Mouse (Mus musculus): ENCODE measurements around the gene Arhgef10l. TPM values are rescaled to one million over a fixed set of nuclear protein-coding genes. Genes with fewer than 3 reads are reported as not detected.

Arhgef10l gene
- polyA plus RNA-seq, 2 experiments, result 2.4 to 2.5 TPM

DNA sequence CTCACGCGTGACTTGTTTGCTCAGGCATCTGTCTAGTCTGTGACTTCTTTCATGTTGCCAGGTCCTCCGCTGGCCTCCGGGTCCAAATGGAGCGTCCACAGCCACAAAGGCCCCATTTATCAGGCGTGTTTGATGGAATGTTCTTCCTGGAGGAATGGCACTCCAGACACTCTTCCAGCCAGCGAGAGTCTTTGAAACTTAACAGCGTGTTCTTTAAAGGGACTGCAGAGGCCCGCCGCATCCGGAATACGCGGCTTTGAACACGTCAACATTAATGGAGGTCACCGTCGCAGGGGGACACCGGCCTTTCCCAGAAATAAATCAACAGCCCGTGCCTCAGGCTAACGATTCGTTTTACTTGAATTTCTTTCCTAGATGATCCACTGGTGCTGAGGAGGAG, 168.6 kb downstream of the Arhgef10l start:
- ATAC-seq (ENCODE audit: insufficient read depth) (no peak), DNase-seq (ENCODE audit: low read depth in 3 of 3, low spot score in 3 of 3) (no peak)
- Histone ChIP-seq H3K4me2 (ENCODE audit: low read depth) (no peak overlapping the region), H3K9me3 (ENCODE audit: control insufficient read depth, low read length) (no peaks in the 10 kb centered on the region), H3K4me1 (replicated peaks; ENCODE audit: control insufficient read depth in 2 of 2, insufficient read depth in 2 of 2, low read length in 1 of 2) (no peaks in the 10 kb centered on the region), H3K27me3 (ENCODE audit: control insufficient read depth, insufficient read depth, low read length) (no peaks in the 10 kb centered on the region), H3K4me3 (ENCODE audit: insufficient read depth in 1 of 2, low read depth in 2 of 2, low read length in 2 of 2) (no peak overlapping the region), H3K36me3 (replicated peaks; ENCODE audit: control insufficient read depth, insufficient read depth, low read depth) (no peaks in the 10 kb centered on the region), H3K27ac (no peak overlapping the region), H3K9ac (replicated peaks) (no peak overlapping the region)
- 74% methylated on average over 20 of the region's 20 CpGs for WGBS (ENCODE audit: insufficient replicate concordance)
- TF ChIP-seq EP300 (IDR thresholded peaks at IDR 0.05; ENCODE audit: low read depth) (no peak), CTCF (IDR thresholded peaks at IDR 0.05; ENCODE audit: low read depth) (no peak)

DNA sequence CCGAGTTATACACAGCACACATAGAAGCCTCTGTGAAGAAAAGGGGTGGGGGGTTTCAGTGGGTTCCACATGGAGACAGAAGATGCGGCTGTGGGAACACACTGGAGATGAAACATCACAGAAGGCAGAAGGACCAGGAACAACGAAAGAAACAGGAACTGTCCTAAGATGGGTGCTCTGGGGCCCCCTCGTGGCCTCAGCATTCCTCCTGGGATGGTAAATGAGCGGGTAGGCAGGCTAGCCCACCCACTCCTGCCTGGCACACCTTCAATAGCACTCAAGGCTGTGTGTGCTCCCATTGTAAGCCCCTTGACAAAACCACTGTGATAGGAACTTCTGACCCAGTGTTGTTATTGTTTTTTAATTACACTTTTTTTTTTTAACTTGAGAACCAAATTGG, 174.3 kb downstream of the Arhgef10l start:
- Histone ChIP-seq H3K4me2 (ENCODE audit: low read depth) (no peak overlapping the region), H3K9me3 (ENCODE audit: control insufficient read depth, low read length) (no peaks in the 10 kb centered on the region), H3K27ac (no peak overlapping the region), H3K9ac (replicated peaks) (no peak overlapping the region), H3K27me3 (ENCODE audit: control insufficient read depth, insufficient read depth, low read length) (no peaks in the 10 kb centered on the region), H3K36me3 (replicated peaks; ENCODE audit: control insufficient read depth, insufficient read depth, low read depth) (no peaks in the 10 kb centered on the region), H3K4me1 (replicated peaks; ENCODE audit: control insufficient read depth in 2 of 2, insufficient read depth in 2 of 2, low read length in 1 of 2) (no peaks in the 10 kb centered on the region), H3K4me3 (ENCODE audit: insufficient read depth in 1 of 2, low read depth in 2 of 2, low read length in 2 of 2) (no peak overlapping the region)
- DNase-seq (ENCODE audit: low read depth in 3 of 3, low spot score in 3 of 3), result no peak
- no peak for ATAC-seq (ENCODE audit: insufficient read depth)
- WGBS (ENCODE audit: insufficient replicate concordance), result 34% methylated on average over 5 of the region's 5 CpGs
- TF ChIP-seq CTCF (IDR thresholded peaks at IDR 0.05; ENCODE audit: low read depth) (no peak; the same call in 1 of the 2 replicates), EP300 (IDR thresholded peaks at IDR 0.05; ENCODE audit: low read depth) (no peak)

DNA sequence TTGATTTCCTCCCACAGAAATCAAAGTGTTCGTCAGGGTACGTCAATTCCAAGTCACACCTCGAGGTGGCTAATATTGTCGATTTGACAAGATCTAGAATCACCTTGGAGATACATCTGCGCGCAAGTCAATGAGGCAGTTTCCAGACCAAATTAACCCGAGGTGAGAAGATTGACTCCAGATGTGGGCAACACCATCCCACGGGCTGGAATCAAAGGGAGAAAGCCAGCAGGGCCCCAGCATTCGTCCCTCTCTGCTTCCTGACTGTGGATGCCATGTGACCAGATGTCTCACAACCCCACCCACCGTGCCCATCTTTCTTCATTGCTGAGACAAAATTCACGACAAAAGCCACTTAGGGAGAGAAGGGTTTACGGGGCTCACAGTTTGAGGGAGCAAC, 180.4 kb downstream of the Arhgef10l start:
- Histone ChIP-seq H3K4me1 (replicated peaks; ENCODE audit: control insufficient read depth in 2 of 2, insufficient read depth in 2 of 2, low read length in 1 of 2) (no peaks in the 10 kb centered on the region), H3K4me2 (ENCODE audit: low read depth) (no peak overlapping the region), H3K9ac (replicated peaks) (no peak overlapping the region), H3K27ac (no peak overlapping the region), H3K36me3 (replicated peaks; ENCODE audit: control insufficient read depth, insufficient read depth, low read depth) (no peaks in the 10 kb centered on the region), H3K4me3 (ENCODE audit: insufficient read depth in 1 of 2, low read depth in 2 of 2, low read length in 2 of 2) (no peak overlapping the region), H3K9me3 (ENCODE audit: control insufficient read depth, low read length) (no peaks in the 10 kb centered on the region), H3K27me3 (ENCODE audit: control insufficient read depth, insufficient read depth, low read length) (no peaks in the 10 kb centered on the region)
- DNase-seq (ENCODE audit: low read depth in 3 of 3, low spot score in 3 of 3), result no peak
- no peak for TF ChIP-seq EP300 (IDR thresholded peaks at IDR 0.05; ENCODE audit: low read depth)
- no peak for TF ChIP-seq CTCF (IDR thresholded peaks at IDR 0.05; ENCODE audit: low read depth)
- ATAC-seq (ENCODE audit: insufficient read depth), result no peak
- 50% methylated on average over 12 of the region's 12 CpGs for WGBS (ENCODE audit: insufficient replicate concordance)

DNA sequence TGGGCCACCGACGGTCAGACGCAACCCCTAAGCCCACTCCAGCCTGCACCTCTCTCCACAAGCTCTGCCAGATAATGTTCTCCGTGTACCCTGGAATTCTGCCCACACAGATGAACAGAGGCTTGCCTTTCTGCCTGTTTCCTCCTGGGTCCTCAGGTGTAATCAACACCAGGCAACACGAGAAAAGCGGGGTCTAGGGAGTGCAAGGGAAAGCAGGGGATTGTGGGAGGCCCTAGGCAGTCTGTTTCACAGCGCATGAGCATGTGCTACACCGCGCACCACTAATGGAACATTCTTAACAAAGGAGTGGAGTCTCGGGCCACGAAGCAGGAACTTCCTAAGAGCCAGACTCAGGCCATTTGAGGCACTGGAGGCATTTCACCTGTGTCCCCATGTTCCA, 182.7 kb downstream of the Arhgef10l start:
- WGBS (ENCODE audit: insufficient replicate concordance), result 67% methylated on average over 11 of the region's 11 CpGs

DNA sequence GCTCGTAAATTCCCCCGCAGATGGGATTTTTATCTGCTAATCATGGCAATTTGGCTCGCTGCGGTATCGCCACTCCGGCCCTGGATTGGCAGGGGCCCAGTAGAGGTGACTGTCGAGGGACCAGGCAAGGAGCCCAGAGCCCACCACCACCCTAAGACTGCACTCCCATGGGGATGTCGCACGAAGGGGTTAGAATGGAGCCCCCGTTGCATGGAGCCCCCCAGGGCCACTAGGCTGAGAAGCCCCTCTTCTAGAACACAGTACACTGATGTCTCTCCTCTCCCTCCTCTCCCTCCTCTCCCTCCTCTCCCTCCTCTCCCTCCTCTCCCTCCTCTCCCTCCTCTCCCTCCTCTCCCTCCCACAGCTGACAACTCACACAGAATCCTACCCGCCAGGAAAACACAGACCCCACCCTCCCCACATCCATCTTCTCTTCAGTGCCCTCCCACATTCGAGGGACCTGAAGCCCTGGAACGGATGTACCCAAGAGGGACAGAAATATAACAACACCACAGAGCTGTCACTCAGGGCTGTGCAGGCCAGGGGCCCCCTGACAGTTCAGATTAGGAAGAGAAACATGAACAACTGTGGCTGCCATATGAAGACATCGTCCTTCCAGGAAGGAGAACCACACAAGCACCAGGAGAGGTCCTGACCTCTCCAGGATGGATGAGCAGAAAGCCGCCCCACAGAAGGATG, 185.3 kb downstream of the Arhgef10l start:
- 40% methylated on average over 15 of the region's 15 CpGs for WGBS (ENCODE audit: insufficient replicate concordance)
- no peak for ATAC-seq (ENCODE audit: insufficient read depth)
- Histone ChIP-seq H3K4me2 (ENCODE audit: low read depth) (no peak overlapping the region), H3K27me3 (ENCODE audit: control insufficient read depth, insufficient read depth, low read length) (no peaks in the 10 kb centered on the region), H3K9ac (replicated peaks) (no peak overlapping the region), H3K27ac (no peak overlapping the region), H3K36me3 (replicated peaks; ENCODE audit: control insufficient read depth, insufficient read depth, low read depth) (no peaks in the 10 kb centered on the region), H3K4me3 (ENCODE audit: insufficient read depth in 1 of 2, low read depth in 2 of 2, low read length in 2 of 2) (no peak overlapping the region), H3K4me1 (replicated peaks; ENCODE audit: control insufficient read depth in 2 of 2, insufficient read depth in 2 of 2, low read length in 1 of 2) (no peaks in the 10 kb centered on the region), H3K9me3 (ENCODE audit: control insufficient read depth, low read length) (no peaks in the 10 kb centered on the region)
- no peak for DNase-seq (ENCODE audit: low read depth in 3 of 3, low spot score in 3 of 3)
- TF ChIP-seq EP300 (IDR thresholded peaks at IDR 0.05; ENCODE audit: low read depth) (no peak), CTCF (IDR thresholded peaks at IDR 0.05; ENCODE audit: low read depth) (no peak)

More for the DNA sequence above, 182.7 kb downstream of the Arhgef10l start:
- Histone ChIP-seq H3K27me3 (ENCODE audit: control insufficient read depth, insufficient read depth, low read length) (no peaks in the 10 kb centered on the region), H3K4me3 (ENCODE audit: insufficient read depth in 1 of 2, low read depth in 2 of 2, low read length in 2 of 2) (no peak overlapping the region), H3K4me1 (replicated peaks; ENCODE audit: control insufficient read depth in 2 of 2, insufficient read depth in 2 of 2, low read length in 1 of 2) (no peaks in the 10 kb centered on the region), H3K36me3 (replicated peaks; ENCODE audit: control insufficient read depth, insufficient read depth, low read depth) (no peaks in the 10 kb centered on the region), H3K4me2 (ENCODE audit: low read depth) (no peak overlapping the region), H3K27ac (no peak overlapping the region), H3K9me3 (ENCODE audit: control insufficient read depth, low read length) (no peaks in the 10 kb centered on the region), H3K9ac (replicated peaks) (no peak overlapping the region)
- ATAC-seq (ENCODE audit: insufficient read depth) (no peak), DNase-seq (ENCODE audit: low read depth in 3 of 3, low spot score in 3 of 3) (no peak)
- TF ChIP-seq EP300 (IDR thresholded peaks at IDR 0.05; ENCODE audit: low read depth), result no peak
- no peak for TF ChIP-seq CTCF (IDR thresholded peaks at IDR 0.05; ENCODE audit: low read depth)

Measured in liver, embryonic 14.5 days (tissue).